ENCODE assay signal across 9 mouse cellular contexts in genomic region chr5:81022306-81023071, GRCm38 (mm10). TPM values are rescaled to one million over a fixed set of nuclear protein-coding genes. Genes with fewer than 3 reads are reported as not detected.
A peak's percentile ranks its signal among the peaks of the same experiment; 100 is the strongest.
DNase-seq lines count a peak whose midpoint lies in the region; ATAC-seq lines count a peak whose summit lies in the region.
"Had no signal": no experiment of that assay in that cellular context is flagged by ENCODE, and none has a peak within 500 bp of the region (broad histone marks: within the 10 kb centered on the region; RNA-seq: fewer than 3 reads in every experiment).

No protein-coding gene starts in this region.

- DNase-seq in urinary bladder, adult 2 months (ENCODE audit: low spot score): peak; percentile 19
- DNase-seq in urinary bladder, postnatal 10 days (ENCODE audit: low spot score): no peak
- peak; percentile 46 for DNase-seq in forebrain, embryonic 10.5 days (ENCODE audit: extremely low spot score, low spot score)
- peak; percentile 65 for DNase-seq in hindbrain, embryonic 11.5 days (ENCODE audit: low spot score)
- peak; percentile 43 to 52 for DNase-seq in left cerebral cortex, postnatal 14 days (ENCODE audit: low spot score in 2 of 2)
- peak; percentile 27 for DNase-seq in mesoderm, embryonic 11.5 days (ENCODE audit: low read depth, low spot score)
- DNase-seq in spleen, adult 18-20 months: no peak

- peak overlapping the region; percentile 93 for H3K4me2 ChIP-seq in hindbrain, embryonic 11.5 days (replicated peaks; ENCODE audit: low read depth, low read length)
- H3K4me2 ChIP-seq in stomach, embryonic 14.5 days (replicated peaks; ENCODE audit: low read depth, low read length): peak overlapping the region; percentile 91

- ATAC-seq in hindbrain, embryonic 11.5 days (ENCODE audit: low FRiP score): no peak
- ATAC-seq in stomach, embryonic 14.5 days (ENCODE audit: insufficient number of reproducible peaks, insufficient read depth, low FRiP score, low read depth): no peak

- intact Hi-C loops in left cerebral cortex, postnatal 14 days (cut with DNase I): loop anchor here (5.0 to 10.0 kb wide), 2 partner anchors 135 to 1322 kb away; no protein-coding TSS in a partner anchor

- no peaks in the 10 kb centered on the region for H3K9me3 ChIP-seq in forebrain, embryonic 10.5 days
- H3K9me3 ChIP-seq in hindbrain, embryonic 11.5 days (ENCODE audit: control insufficient read depth, low read length): no peaks in the 10 kb centered on the region
- no peaks in the 10 kb centered on the region for H3K9me3 ChIP-seq in stomach, embryonic 14.5 days (ENCODE audit: control insufficient read depth, low read depth, low read length)

- WGBS in forebrain, embryonic 10.5 days: under 1% methylated on average over 24 of the region's 24 CpGs
- WGBS in hindbrain, embryonic 11.5 days: 2% methylated on average over 24 of the region's 24 CpGs
- under 1% methylated on average over 24 of the region's 24 CpGs for WGBS in stomach, embryonic 14.5 days

- peak overlapping the region; percentile 96 for H3K27ac ChIP-seq in forebrain, embryonic 10.5 days
- H3K27ac ChIP-seq in hindbrain, embryonic 11.5 days (ENCODE audit: low read depth, low read length): 0 out of 2 replicates have a peak overlapping the region, but pooled peaks have one; percentile 17
- no peak overlapping the region; the same call in 1 of the 2 replicates for H3K27ac ChIP-seq in stomach, embryonic 14.5 days (ENCODE audit: low read length)

- peaks cover 54% of the 10 kb centered on the region for H3K4me1 ChIP-seq in forebrain, embryonic 10.5 days
- peaks cover 4% of the 10 kb centered on the region; the same call in 1 of the 2 replicates for H3K4me1 ChIP-seq in hindbrain, embryonic 11.5 days (replicated peaks; ENCODE audit: control insufficient read depth, insufficient read depth, low read length)
- 0 out of 2 replicates have a peak, but pooled peaks cover 3% of the 10 kb centered on the region for H3K4me1 ChIP-seq in stomach, embryonic 14.5 days (ENCODE audit: control insufficient read depth, insufficient read depth, low read length)

- no peaks in the 10 kb centered on the region for H3K36me3 ChIP-seq in forebrain, embryonic 10.5 days (replicated peaks)
- no peaks in the 10 kb centered on the region for H3K36me3 ChIP-seq in hindbrain, embryonic 11.5 days (ENCODE audit: control insufficient read depth, insufficient read depth, low read length)
- no peaks in the 10 kb centered on the region for H3K36me3 ChIP-seq in stomach, embryonic 14.5 days (ENCODE audit: control insufficient read depth, insufficient read depth, low read length)

- peak overlapping the region; percentile 82 for H3K4me3 ChIP-seq in forebrain, embryonic 10.5 days
- H3K4me3 ChIP-seq in hindbrain, embryonic 11.5 days (ENCODE audit: low read depth, low read length): peak overlapping the region; percentile 79
- peak overlapping the region; percentile 72 for H3K4me3 ChIP-seq in stomach, embryonic 14.5 days (ENCODE audit: low read depth, low read length)
- H3K4me3 ChIP-seq: megakaryocyte, embryonic 14.5 days had no signal

- H3K27me3 ChIP-seq in forebrain, embryonic 10.5 days (ENCODE audit: poor library complexity, severe bottlenecking): peaks cover 75% of the 10 kb centered on the region
- H3K27me3 ChIP-seq in hindbrain, embryonic 11.5 days (ENCODE audit: control insufficient read depth, insufficient read depth, low read length): no peaks in the 10 kb centered on the region
- H3K27me3 ChIP-seq in stomach, embryonic 14.5 days (ENCODE audit: control insufficient read depth, insufficient read depth, low read length): no peaks in the 10 kb centered on the region

- peak overlapping the region; percentile 75 for H3K9ac ChIP-seq in hindbrain, embryonic 11.5 days (ENCODE audit: low read depth, low read length)
- H3K9ac ChIP-seq in stomach, embryonic 14.5 days (replicated peaks; ENCODE audit: low read depth, low read length): peak overlapping the region; percentile 81

RNA-seq across cellular contexts. Expression of gene Adgrl3, which starts 2.6 kb away (rescaled TPM):
- 5.9 and 7.2 TPM in 2 replicates for polyA plus RNA-seq in urinary bladder, adult 2 months (2012; rRNA removed)
- 7.5 and 9.4 TPM in 2 replicates for polyA plus RNA-seq in forebrain, embryonic 10.5 days (2016; fragmentation: Nextera tagmentation; extraction: Ambion mirVana)
- 30.9 and 40.2 TPM in 2 replicates for polyA plus RNA-seq in hindbrain, embryonic 11.5 days (2014; fragmentation: Nextera tagmentation; extraction: Ambion mirVana)
- 100 to 1,000 TPM; 208 to 211 TPM for total RNA-seq in left cerebral cortex, postnatal 14 days (2021)
- 35.5 and 38.4 TPM in 2 replicates for polyA plus RNA-seq in stomach, embryonic 14.5 days (2014; fragmentation: Nextera tagmentation; extraction: Ambion mirVana)

Comparison
In these comparisons a context has a peak if more than half of its experiments do, and no peak if none do; other contexts are left out.
1. DNase-seq: peak in urinary bladder, adult 2 months (single experiment), forebrain, embryonic 10.5 days (single experiment), hindbrain, embryonic 11.5 days (single experiment), left cerebral cortex, postnatal 14 days (2 of 2) and mesoderm, embryonic 11.5 days (single experiment); none in urinary bladder, postnatal 10 days (single experiment) and spleen, adult 18-20 months (0 of 2).
2. Peak in every context shown above with its lines, with median percentiles within 50 percentile points of each other: H3K4me3 ChIP-seq.